Mouse (Mus musculus) kidney, adult 18-20 months (tissue): ENCODE data around the gene Flt3l.
A peak's percentile ranks its signal among the peaks of the same experiment; 100 is the strongest.
"Not testable (repeated sequence)": the region's sequence is repeated elsewhere in the genome, so short reads cannot be mapped to it uniquely, and the experiment has no call there.

ENCODE experiments used
- DNase-seq: peaks from one replicate; pipeline ENCODE4 v3.0.0; 2021

The Flt3l gene

GRCm38 (mm10) chr7:45141319-45141718 is 5.1 kb upstream of the Flt3l start:
- DNase-seq, result no peak

DNA sequence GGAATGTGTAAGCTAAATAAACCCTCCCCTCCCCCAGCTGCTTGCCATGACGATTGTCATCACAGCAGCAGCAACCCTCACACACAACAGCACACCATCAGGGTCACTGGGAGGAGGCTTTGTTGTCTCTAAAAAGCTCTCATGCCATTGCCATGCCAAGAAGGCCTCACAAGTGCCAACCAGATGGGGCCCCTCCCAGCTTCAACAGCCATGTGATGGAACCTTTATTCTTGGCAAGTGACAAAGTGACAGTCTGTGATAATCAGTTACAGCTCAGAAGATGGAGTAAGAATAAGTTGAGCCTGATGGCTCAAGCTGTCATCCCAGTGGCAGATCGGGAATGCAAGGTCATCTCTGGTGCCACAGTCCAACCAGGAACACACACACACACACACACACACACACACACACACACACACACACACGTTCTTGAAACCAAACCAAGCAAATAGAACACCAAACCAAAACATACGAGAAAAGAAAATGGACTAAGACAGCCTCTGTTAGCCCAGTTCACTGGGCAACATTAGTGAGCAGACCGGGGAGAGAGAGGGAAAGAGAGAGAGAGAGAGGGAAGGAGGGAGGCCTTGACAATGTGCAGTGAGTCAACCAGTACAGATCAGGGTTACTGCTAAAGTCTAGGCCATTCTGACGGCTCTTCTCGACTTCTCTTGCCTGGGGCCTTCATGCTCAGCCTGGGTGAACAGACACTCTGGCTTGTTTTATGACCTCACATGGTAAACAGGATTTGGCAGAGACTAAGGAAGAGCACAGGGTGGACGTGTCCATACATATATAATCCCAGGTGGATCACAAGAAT is 3.9 kb upstream of the Flt3l start:
- DNase-seq, result no peak

GRCm38 (mm10) chr7:45138403-45138802 is 2.2 kb upstream of the Flt3l start:
- no peak for DNase-seq

DNA sequence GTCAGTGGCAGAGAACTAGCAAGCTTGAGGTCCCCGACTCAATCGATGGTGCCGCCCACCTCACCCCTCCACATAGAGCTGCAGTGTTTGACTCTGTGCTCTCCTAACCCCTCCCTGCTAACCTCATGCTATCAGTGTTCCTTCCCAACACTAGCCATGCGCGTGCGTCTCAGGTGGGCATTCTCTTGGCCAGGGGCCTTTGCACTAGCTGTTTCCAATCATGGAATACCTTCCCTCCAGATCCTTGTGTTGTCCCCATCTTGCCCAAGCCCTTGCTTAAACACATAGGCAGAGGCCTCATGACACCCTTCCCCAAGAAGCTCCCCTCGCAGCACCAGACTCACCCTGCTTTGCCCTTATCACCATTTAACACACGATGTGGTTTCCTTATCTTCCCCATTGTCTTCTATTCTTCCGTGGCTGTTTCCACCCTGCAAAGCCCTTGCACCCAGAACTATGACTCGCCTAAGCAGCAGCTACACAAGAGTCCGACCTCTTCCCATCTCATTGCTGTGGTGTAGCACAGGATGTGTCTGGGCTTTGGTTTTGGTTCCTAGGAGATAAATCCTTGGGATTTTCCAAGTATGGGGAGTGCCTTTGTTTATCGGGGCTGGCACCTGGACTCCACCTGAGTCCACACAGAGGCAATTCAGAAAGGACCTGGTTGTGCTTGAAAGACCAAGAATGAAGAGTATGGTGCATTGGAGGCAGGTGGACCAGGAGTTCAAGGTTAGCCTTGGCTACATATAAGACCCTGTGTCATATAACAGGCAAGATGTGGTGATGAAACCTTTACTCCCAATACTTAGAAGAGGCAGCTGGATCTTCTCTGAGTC is 1.2 kb upstream of the Flt3l start:
- DNase-seq, result no peak

- DNase-seq, result no peak
Observed at GRCm38 (mm10) chr7:45135370-45135769, 862 bp downstream of the Flt3l start.

GRCm38 (mm10) chr7:45134544-45135026 is 1.6 kb downstream of the Flt3l start:
- DNase-seq, result peak; percentile 42

DNA sequence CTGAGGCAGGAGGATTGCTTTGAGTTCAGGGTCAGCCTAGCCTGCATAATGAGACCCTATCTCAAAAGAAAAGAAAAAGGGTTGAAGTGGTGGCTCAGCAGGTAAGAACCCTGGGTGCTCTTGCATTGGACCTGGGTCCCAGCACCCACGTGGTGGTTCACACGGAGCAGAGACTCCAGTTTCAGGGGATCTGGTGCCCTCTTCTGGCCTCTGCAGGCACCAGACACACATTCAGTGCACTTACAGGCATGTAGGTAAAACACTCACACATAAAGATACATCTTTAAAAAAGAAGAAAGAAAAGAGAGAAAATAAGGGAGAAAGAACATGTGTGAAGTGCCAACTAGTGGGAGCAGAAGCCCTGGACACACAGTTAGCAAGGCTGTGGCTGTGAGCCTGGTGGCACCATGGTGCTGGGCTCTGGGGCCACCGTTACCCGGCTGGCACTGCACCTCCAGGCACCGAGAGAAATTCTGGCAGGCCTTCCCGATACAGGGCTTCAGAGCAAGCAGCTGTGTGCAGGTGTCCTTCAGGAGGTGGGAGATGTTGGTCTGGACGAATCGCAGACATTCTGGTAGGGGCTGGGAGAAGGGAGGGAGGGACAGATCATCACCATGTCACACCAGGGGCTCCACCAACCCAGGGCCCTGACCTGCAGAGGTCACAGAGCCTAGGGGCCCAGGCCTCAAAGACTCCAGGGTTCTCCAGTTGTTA is 2.6 kb downstream of the Flt3l start:
- DNase-seq, result no peak

- DNase-seq, result no peak
Observed at GRCm38 (mm10) chr7:45131850-45132249, 4.4 kb downstream of the Flt3l start.

- DNase-seq, result no peak
Observed at GRCm38 (mm10) chr7:45129776-45130512, 6.3 kb downstream of the Flt3l start.

DNA sequence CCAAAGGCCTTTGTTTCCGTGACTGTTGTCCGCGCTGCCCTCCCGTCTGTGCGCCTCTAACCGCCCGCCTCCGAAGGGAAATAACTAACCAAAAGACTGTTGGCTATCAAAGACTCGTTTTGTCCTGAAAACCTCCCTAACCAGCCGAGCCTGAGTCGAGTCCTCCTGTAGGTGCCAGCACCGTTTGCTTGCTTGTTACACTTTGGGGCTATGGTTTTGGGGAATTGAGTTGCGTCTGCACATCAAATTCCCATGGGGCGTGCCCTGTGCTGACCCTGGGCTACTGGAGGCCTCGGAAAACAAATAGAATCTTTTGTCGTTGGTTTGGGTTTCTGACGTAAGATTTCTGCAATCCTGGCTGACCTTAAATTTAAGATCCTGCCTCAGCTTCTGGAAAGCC is 6.9 kb downstream of the Flt3l start:
- DNase-seq, result no peak

GRCm38 (mm10) chr7:45128624-45129246 is 7.5 kb downstream of the Flt3l start, which contains the start of gene Rpl13a:
Gene Rpl13a (minus strand): TSS chr7:45128761.
- DNase-seq, result peak; percentile 97

- no peak for DNase-seq
Observed at GRCm38 (mm10) chr7:45127700-45128224, 8.5 kb downstream of the Flt3l start.

DNA sequence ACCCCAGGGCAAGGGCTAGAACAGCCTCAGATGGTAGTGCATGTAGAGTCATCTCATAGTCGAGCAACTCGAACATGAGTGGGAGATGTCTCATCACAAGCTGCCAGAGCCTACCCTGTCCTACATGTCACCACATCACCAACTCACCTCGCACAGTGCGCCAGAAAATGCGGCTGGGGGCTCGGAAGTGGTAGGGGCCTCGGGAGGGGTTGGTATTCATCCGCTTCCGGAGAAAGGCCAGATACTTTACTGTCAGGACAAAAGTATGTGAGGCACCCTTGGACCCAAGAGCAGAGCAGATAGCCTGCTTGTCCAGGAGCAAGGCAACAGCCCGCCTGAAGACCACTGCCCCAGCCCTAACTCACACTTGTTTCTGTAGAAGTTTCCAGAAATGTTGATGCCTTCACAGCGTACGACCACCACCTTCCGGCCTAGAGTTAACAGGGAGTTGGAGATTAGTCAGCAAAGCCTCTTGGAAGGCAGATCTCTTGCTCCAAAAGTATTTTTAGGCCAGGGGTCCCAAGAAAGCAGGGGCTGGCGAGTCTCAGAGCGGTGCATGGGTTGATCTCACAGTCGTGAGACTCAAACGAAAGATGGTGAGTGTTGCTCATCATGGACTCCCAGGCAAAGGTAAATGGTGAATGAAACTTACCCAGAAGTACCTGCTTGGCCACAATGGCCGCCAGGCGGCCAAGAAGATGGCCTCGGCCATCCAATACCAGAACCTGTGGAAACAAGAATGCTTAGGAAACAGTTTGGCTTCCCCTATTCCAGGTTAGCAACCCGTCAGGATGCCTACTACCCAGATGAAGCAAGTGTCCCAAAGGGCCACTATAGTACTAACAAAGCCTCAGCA is 9.2 kb downstream of the Flt3l start:
- no peak for DNase-seq

GRCm38 (mm10) chr7:45126147-45126843 is 9.9 kb downstream of the Flt3l start:
- no peak for DNase-seq

GRCm38 (mm10) chr7:45125649-45126048 is 10.6 kb downstream of the Flt3l start:
- not testable (repeated sequence) for DNase-seq

DNA sequence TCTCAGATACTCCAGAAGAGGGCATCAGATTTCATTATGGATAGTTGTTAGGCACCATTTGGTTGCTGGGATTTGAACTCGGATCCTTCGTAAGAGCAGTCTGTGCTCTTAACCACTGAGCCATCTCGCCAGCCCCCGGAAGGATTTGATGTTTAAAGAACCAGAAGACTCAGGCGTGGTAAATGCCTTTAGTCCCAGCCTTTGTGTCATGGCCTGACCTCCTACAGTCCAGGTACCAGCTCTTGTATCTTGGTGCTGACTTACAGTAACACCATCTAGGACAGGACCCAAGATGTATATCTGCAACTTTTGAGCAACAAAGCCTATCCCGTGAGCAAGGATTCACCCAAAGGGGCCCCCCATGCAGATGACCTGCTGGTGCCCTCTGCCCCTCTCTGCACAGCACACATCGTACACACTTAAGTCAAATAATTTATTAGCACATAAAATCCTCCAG is 11.1 kb downstream of the Flt3l start:
- no peak for DNase-seq

GRCm38 (mm10) chr7:45124224-45125143 is 11.7 kb downstream of the Flt3l start, which contains the start of gene Rps11:
Gene Rps11 (minus strand): TSS chr7:45124439.
- DNase-seq, result peak; percentile 98

DNA sequence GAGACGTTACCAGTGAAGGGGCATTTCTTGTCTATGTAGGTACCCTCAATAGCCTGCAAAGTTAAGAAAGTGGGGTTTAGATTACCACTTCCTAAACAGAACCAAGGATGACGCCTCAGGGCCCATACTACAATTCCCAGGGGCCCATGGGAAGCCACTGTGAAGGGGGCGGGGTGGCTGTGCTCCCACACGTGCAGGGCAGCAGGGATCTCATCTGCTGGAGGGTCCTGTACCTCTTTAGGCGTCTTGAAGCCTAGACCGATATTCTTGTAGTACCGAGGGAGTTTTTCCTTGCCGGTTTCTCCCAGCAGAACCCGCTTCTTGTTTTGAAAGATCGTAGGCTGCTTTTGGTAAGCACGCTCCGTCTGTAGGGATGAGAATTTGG is 13.1 kb downstream of the Flt3l start:
- no peak for DNase-seq
